Mouse (Mus musculus) heart, embryonic 15.5 days (tissue): ENCODE data around the gene Adamts9. TPM values are rescaled to one million over a fixed set of nuclear protein-coding genes. Genes with fewer than 3 reads are reported as not detected.

Experiments used
- ATAC-seq: fragments of 200-750 bp; cut with Nextera tagmentation; replicated peaks from 2 replicates; pipeline ENCODE4 v1.8.0; 2017; ENCODE audit warnings: low read depth, moderate TSS enrichment; ENCODE audit not compliant: insufficient number of reproducible peaks, insufficient read depth, low FRiP score
- H3K27ac ChIP-seq: fragments of 300-500 bp; sonication (generic); 2 replicates; pipeline ENCODE4 v1.5.1; 2015; ENCODE audit warnings: mild to moderate bottlenecking, inconsistent platforms
- H3K27me3 ChIP-seq: fragments of 300-500 bp; sonication (generic); 2 replicates; pipeline ENCODE4 v1.6.1; 2015; ENCODE audit warnings: inconsistent platforms
- H3K36me3 ChIP-seq: fragments of 300-500 bp; sonication (generic); 2 replicates; pipeline ENCODE4 v1.6.1; 2015; ENCODE audit warnings: mild to moderate bottlenecking, inconsistent platforms
- H3K4me1 ChIP-seq: fragments of 300-500 bp; sonication (generic); replicated peaks from 2 replicates; pipeline ENCODE4 v1.6.1; 2015; ENCODE audit warnings: inconsistent platforms
- H3K4me2 ChIP-seq: fragments of 300-500 bp; sonication (generic); 2 replicates; pipeline ENCODE4 v1.6.1; 2015; ENCODE audit warnings: inconsistent platforms, mild to moderate bottlenecking, moderate library complexity
- H3K4me3 ChIP-seq: fragments of 300-500 bp; sonication (generic); 2 replicates; pipeline ENCODE4 v1.5.1; 2015; ENCODE audit warnings: mild to moderate bottlenecking, inconsistent platforms
- H3K9ac ChIP-seq: fragments of 300-500 bp; sonication (generic); 2 replicates; pipeline ENCODE4 v1.6.1; 2015; ENCODE audit warnings: mild to moderate bottlenecking, inconsistent platforms
- H3K9me3 ChIP-seq: fragments of 300-500 bp; sonication (generic); replicated peaks from 2 replicates; pipeline ENCODE4 v1.6.1; 2016; ENCODE audit warnings: inconsistent platforms
- WGBS: fragments of 180-500 bp; shearing (Covaris S2); methylation state at CpG from one replicate; pipeline ENCODE4 v1.1.7; 2015; ENCODE audit warnings: mixed read lengths; 5-methylcytosine and 5-hydroxymethylcytosine counted together
- polyA plus RNA-seq: library from polyadenylated mRNA; unstranded; fragments of >200 nt; fragmentation: Nextera tagmentation; extraction: Ambion mirVana; gene quantifications from 2 replicates; pipeline ENCODE4 v1.2.1, GENCODE M21; 2015

Adamts9 gene
- polyA plus RNA-seq, 1 experiment from 2014 or later, result 6.5 TPM

- H3K9ac ChIP-seq, result no peak overlapping the region
- no peak overlapping the region for H3K27ac ChIP-seq
- peaks cover 35% of the 10 kb centered on the region for H3K36me3 ChIP-seq
- peaks cover 6% of the 10 kb centered on the region; the same call in 1 of the 2 replicates for H3K4me1 ChIP-seq
- no peak overlapping the region for H3K4me3 ChIP-seq
- no peak overlapping the region for H3K4me2 ChIP-seq
- 73% methylated on average over 5 of the region's 5 CpGs for WGBS
- ATAC-seq, result no peak
- H3K9me3 ChIP-seq, result no peaks in the 10 kb centered on the region
- no peaks in the 10 kb centered on the region for H3K27me3 ChIP-seq
Observed at GRCm38 (mm10) chr6:92878771-92879170, 64.5 kb downstream of the Adamts9 start.

- 91% methylated on average over 4 of the region's 4 CpGs for WGBS
- peaks cover 44% of the 10 kb centered on the region for H3K36me3 ChIP-seq
Observed at GRCm38 (mm10) chr6:92877236-92877635, 66.1 kb downstream of the Adamts9 start.

GRCm38 (mm10) chr6:92876121-92876520, 67.2 kb downstream of the Adamts9 start:
- H3K9me3 ChIP-seq, result no peaks in the 10 kb centered on the region
- WGBS, result 55% methylated on average over 5 of the region's 5 CpGs
- no peak overlapping the region for H3K4me3 ChIP-seq
- ATAC-seq, result no peak
- H3K27me3 ChIP-seq, result no peaks in the 10 kb centered on the region
- H3K4me2 ChIP-seq, result no peak overlapping the region
- peaks cover 4% of the 10 kb centered on the region; the same call in 1 of the 2 replicates for H3K4me1 ChIP-seq
- H3K36me3 ChIP-seq, result peaks cover 55% of the 10 kb centered on the region
- H3K9ac ChIP-seq, result no peak overlapping the region
- H3K27ac ChIP-seq, result no peak overlapping the region

More at GRCm38 (mm10) chr6:92877236-92877635, 66.1 kb downstream of the Adamts9 start:
- Histone ChIP-seq H3K9ac (no peak overlapping the region), H3K4me1 (peaks cover 3% of the 10 kb centered on the region; the same call in 1 of the 2 replicates), H3K4me3 (no peak overlapping the region), H3K27me3 (no peaks in the 10 kb centered on the region), H3K4me2 (no peak overlapping the region), H3K27ac (no peak overlapping the region), H3K9me3 (no peaks in the 10 kb centered on the region)
- ATAC-seq, result no peak

- H3K4me1 ChIP-seq, result peaks cover 4% of the 10 kb centered on the region
- H3K27me3 ChIP-seq, result no peaks in the 10 kb centered on the region
- no peak overlapping the region for H3K27ac ChIP-seq
- H3K9ac ChIP-seq, result no peak overlapping the region
- H3K9me3 ChIP-seq, result no peaks in the 10 kb centered on the region
- ATAC-seq, result no peak
- peaks cover 49% of the 10 kb centered on the region for H3K36me3 ChIP-seq
- no peak overlapping the region for H3K4me3 ChIP-seq
- no peak overlapping the region for H3K4me2 ChIP-seq
- 84% methylated on average over 2 of the region's 2 CpGs for WGBS
Observed at GRCm38 (mm10) chr6:92875340-92875739, 68.0 kb downstream of the Adamts9 start.

GRCm38 (mm10) chr6:92874854-92875253, 68.4 kb downstream of the Adamts9 start:
- ATAC-seq, result peak; percentile 56; the same call in 1 of the 2 replicates
- no peak overlapping the region for H3K27ac ChIP-seq
- 32% methylated on average over 5 of the region's 5 CpGs for WGBS
- no peaks in the 10 kb centered on the region for H3K9me3 ChIP-seq
- no peak overlapping the region for H3K9ac ChIP-seq
- H3K36me3 ChIP-seq, result peaks cover 45% of the 10 kb centered on the region
- no peaks in the 10 kb centered on the region for H3K27me3 ChIP-seq
- peaks cover 8% of the 10 kb centered on the region for H3K4me1 ChIP-seq
- no peak overlapping the region for H3K4me3 ChIP-seq
- H3K4me2 ChIP-seq, result no peak overlapping the region

GRCm38 (mm10) chr6:92872766-92873165, 70.5 kb downstream of the Adamts9 start:
- Histone ChIP-seq H3K27me3 (no peaks in the 10 kb centered on the region), H3K36me3 (peaks cover 29% of the 10 kb centered on the region; the same call in 1 of the 2 replicates), H3K4me1 (peaks cover 23% of the 10 kb centered on the region), H3K4me3 (no peak overlapping the region), H3K27ac (no peak overlapping the region), H3K9ac (no peak overlapping the region), H3K9me3 (no peaks in the 10 kb centered on the region), H3K4me2 (no peak overlapping the region)
- no peak for ATAC-seq
- WGBS, result 80% methylated on average over 10 of the region's 10 CpGs

GRCm38 (mm10) chr6:92871813-92872212, 71.5 kb downstream of the Adamts9 start:
- ATAC-seq, result no peak
- no peaks in the 10 kb centered on the region for H3K27me3 ChIP-seq
- 61% methylated on average over 4 of the region's 4 CpGs for WGBS
- H3K4me3 ChIP-seq, result no peak overlapping the region
- no peaks in the 10 kb centered on the region for H3K9me3 ChIP-seq
- H3K36me3 ChIP-seq, result peaks cover 22% of the 10 kb centered on the region; the same call in 1 of the 2 replicates
- H3K27ac ChIP-seq, result no peak overlapping the region
- no peak overlapping the region for H3K4me2 ChIP-seq
- H3K4me1 ChIP-seq, result peaks cover 27% of the 10 kb centered on the region
- H3K9ac ChIP-seq, result no peak overlapping the region

GRCm38 (mm10) chr6:92869582-92870219, 73.6 kb downstream of the Adamts9 start:
- 26% methylated on average over 16 of the region's 16 CpGs for WGBS
- Histone ChIP-seq H3K4me3 (peak overlapping the region; percentile 9), H3K9ac (peak overlapping the region; percentile 30; the same call in 1 of the 2 replicates)

GRCm38 (mm10) chr6:92869089-92869581, 74.2 kb downstream of the Adamts9 start, which contains the start of gene Gm15737:
Gene Gm15737 (plus strand): TSS chr6:92869357.
- Histone ChIP-seq H3K4me1 (peaks cover 27% of the 10 kb centered on the region), H3K27me3 (no peaks in the 10 kb centered on the region), H3K27ac (peak within 1 kb of the TSS; percentile 95), H3K4me3 (peak within 1 kb of the TSS; percentile 9), H3K9me3 (no peaks in the 10 kb centered on the region), H3K36me3 (peaks cover 28% of the 10 kb centered on the region), H3K9ac (peak within 1 kb of the TSS; percentile 30), H3K4me2 (peak within 1 kb of the TSS; percentile 44)
- 23% methylated on average over 4 of the region's 4 CpGs for WGBS
- ATAC-seq, result peak; percentile 89

More at GRCm38 (mm10) chr6:92869582-92870219, 73.6 kb downstream of the Adamts9 start:
- no peaks in the 10 kb centered on the region for H3K27me3 ChIP-seq
- peak overlapping the region; percentile 95 for H3K27ac ChIP-seq
- ATAC-seq, result peak; percentile 80
- H3K4me2 ChIP-seq, result peak overlapping the region; percentile 44
- peaks cover 22% of the 10 kb centered on the region for H3K36me3 ChIP-seq
- H3K4me1 ChIP-seq, result peaks cover 27% of the 10 kb centered on the region
- no peaks in the 10 kb centered on the region for H3K9me3 ChIP-seq

- H3K4me3 ChIP-seq, result no peak overlapping the region
- ATAC-seq, result peak; percentile 67; the same call in 1 of the 2 replicates
- peak overlapping the region; percentile 63 for H3K27ac ChIP-seq
- H3K9me3 ChIP-seq, result no peaks in the 10 kb centered on the region
- H3K4me2 ChIP-seq, result no peak overlapping the region
- H3K9ac ChIP-seq, result no peak overlapping the region
- H3K27me3 ChIP-seq, result no peaks in the 10 kb centered on the region
- peaks cover 31% of the 10 kb centered on the region for H3K4me1 ChIP-seq
- 37% methylated on average over 9 of the region's 9 CpGs for WGBS
- peaks cover 25% of the 10 kb centered on the region for H3K36me3 ChIP-seq
Observed at GRCm38 (mm10) chr6:92862599-92862998, 80.7 kb downstream of the Adamts9 start.

GRCm38 (mm10) chr6:92860285-92860912, 82.9 kb downstream of the Adamts9 start:
- no peak for ATAC-seq
- H3K27me3 ChIP-seq, result no peaks in the 10 kb centered on the region
- 33% methylated on average over 5 of the region's 5 CpGs for whole genome bisulfite sequencing
- H3K9me3 ChIP-seq, result no peaks in the 10 kb centered on the region
- peaks cover 27% of the 10 kb centered on the region for H3K36me3 ChIP-seq
- H3K4me3 ChIP-seq, result no peak overlapping the region
- H3K27ac ChIP-seq, result peak overlapping the region; percentile 8; the same call in 1 of the 2 replicates
- no peak overlapping the region for H3K9ac ChIP-seq
- no peak overlapping the region for H3K4me2 ChIP-seq
- peaks cover 30% of the 10 kb centered on the region for H3K4me1 ChIP-seq
